Mouse (Mus musculus) small intestine, adult 2 months (tissue): ENCODE measurements around the gene Pou2f2. TPM values are rescaled to one million over a fixed set of nuclear protein-coding genes. Genes with fewer than 3 reads are reported as not detected.

Experiments
- H3K27ac ChIP-seq: fragments of 200-500 bp; 2 replicates; pipeline ENCODE4 v1.5.1; 2012; ENCODE audit warnings: low read depth, low read length, control low read depth, inconsistent platforms; ENCODE audit not compliant: insufficient read depth
- H3K27me3 ChIP-seq: fragments of 200-500 bp; 2 replicates; pipeline ENCODE4 v1.6.1; 2012; ENCODE audit warnings: mild to moderate bottlenecking, moderate library complexity, low read length, inconsistent platforms; ENCODE audit not compliant: control insufficient read depth, insufficient read depth
- H3K36me3 ChIP-seq: fragments of 200-500 bp; 2 replicates; pipeline ENCODE4 v1.6.1; 2012; ENCODE audit warnings: mild to moderate bottlenecking, low read length, control low read depth, inconsistent platforms; ENCODE audit not compliant: control insufficient read depth, insufficient read depth
- H3K4me1 ChIP-seq: fragments of 200-500 bp; 2 replicates; pipeline ENCODE4 v1.6.1; 2012; ENCODE audit warnings: low read length, inconsistent platforms, mixed read lengths; ENCODE audit not compliant: control insufficient read depth, insufficient read depth, insufficient read length
- H3K4me3 ChIP-seq: fragments of 200-500 bp; 2 replicates; pipeline ENCODE4 v1.5.1; 2012; ENCODE audit warnings: low read depth, mild to moderate bottlenecking, control low read depth, inconsistent platforms, low read length, moderate library complexity
- CTCF ChIP-seq: fragments of 200-500 bp; IDR thresholded peaks from 2 replicates; pipeline ENCODE4 v1.5.1; 2012; ENCODE audit warnings: low read depth, mild to moderate bottlenecking, control low read depth, inconsistent platforms, low read length, moderate library complexity, mixed read lengths; ENCODE audit not compliant: insufficient replicate concordance, insufficient read length; ENCODE audit errors: extremely low read depth
- POLR2A ChIP-seq: fragments of 200-500 bp; IDR thresholded peaks from 2 replicates; pipeline ENCODE4 v1.6.1; 2012; ENCODE audit warnings: low read depth, mild to moderate bottlenecking, control low read depth, inconsistent platforms, low read length, moderate library complexity
- WGBS: fragments of 180-500 bp; shearing (Covaris S2); methylation state at CpG from one replicate; pipeline ENCODE4 v1.1.7; 2018; 5-methylcytosine and 5-hydroxymethylcytosine counted together
- polyA plus RNA-seq: library from polyadenylated mRNA; depleted of rRNA; stranded (reverse); fragments of >200 nt; gene quantifications from 2 replicates; pipeline ENCODE4 v1.2.3, GENCODE M21; 2012

Gene Pou2f2
- polyA plus RNA-seq, 1 experiment: 6.9 TPM

DNA sequence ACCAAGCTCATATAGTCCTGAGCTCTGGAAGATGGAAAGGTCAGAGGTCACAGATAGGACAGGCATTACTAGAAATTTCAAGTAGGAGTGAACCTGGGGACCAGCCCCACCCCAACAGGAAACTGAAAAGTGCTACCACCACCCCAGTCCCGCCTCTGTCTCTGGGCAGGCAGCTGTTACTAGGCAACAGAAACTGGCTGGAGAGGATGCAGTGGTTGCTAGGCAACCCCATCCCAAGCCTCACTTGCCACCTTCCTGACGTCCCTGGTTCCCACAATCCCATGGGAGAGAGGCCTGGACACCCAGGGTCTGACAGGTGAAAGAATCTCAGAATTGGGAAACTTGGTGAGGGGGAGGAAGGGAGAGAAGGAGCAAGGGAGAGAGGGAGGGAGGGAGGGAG lies 110.8 kb downstream of the Pou2f2 start:
- no peaks in the 10 kb centered on the region for H3K36me3 ChIP-seq
- H3K27ac ChIP-seq: no peak overlapping the region
- 0 out of 2 replicates have a peak, but pooled peaks cover 2% of the 10 kb centered on the region for H3K27me3 ChIP-seq
- TF ChIP-seq POLR2A (no peak), CTCF (no peak)
- WGBS: 64% methylated on average over 2 of the region's 2 CpGs
- no peak overlapping the region for H3K4me3 ChIP-seq
- peaks cover 2% of the 10 kb centered on the region; the same call in 1 of the 2 replicates for H3K4me1 ChIP-seq

DNA sequence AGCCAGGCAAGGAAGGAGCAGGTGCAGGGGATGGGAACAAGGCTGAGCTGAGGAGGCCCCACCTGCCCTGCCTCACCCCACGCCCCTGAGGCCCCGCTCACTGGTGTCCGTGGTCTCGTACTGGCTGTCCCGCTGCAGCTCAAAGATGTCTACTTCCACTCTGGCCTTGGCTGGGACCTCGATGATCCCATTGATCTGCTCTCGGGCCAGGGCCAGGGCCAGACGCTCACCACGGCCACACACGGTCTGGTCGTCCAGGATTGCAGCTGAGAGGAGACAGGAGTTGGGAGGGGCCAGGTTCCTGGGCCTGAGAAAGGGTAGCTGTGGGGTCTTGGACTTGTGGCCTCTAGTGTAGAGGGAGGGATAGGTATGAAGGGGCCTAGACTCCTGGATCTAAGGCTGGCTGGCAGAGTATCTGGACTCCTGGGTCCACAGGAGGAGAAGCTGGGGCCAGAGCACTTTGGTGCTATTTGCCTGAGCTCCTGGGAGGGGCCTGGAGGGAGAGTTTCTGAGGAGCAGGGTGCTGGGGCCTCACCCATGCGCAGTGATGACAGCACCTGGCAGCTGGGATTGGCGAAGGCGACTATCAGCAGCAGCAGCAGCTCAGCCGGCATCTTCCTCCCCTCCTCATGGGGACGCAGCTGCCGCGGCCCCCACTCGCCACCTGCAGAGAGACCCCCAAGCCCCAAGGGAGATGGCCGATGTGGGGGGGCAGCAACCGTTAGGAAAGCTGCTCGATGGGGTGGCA lies 111.4 kb downstream of the Pou2f2 start:
- no peaks in the 10 kb centered on the region for H3K36me3 ChIP-seq
- H3K4me1 ChIP-seq: peaks cover 2% of the 10 kb centered on the region; the same call in 1 of the 2 replicates
- no peak overlapping the region for H3K4me3 ChIP-seq
- no peak overlapping the region for H3K27ac ChIP-seq
- TF ChIP-seq CTCF (no peak), POLR2A (no peak)
- WGBS: 81% methylated on average over 22 of the region's 22 CpGs
- 0 out of 2 replicates have a peak, but pooled peaks cover 2% of the 10 kb centered on the region for H3K27me3 ChIP-seq

DNA sequence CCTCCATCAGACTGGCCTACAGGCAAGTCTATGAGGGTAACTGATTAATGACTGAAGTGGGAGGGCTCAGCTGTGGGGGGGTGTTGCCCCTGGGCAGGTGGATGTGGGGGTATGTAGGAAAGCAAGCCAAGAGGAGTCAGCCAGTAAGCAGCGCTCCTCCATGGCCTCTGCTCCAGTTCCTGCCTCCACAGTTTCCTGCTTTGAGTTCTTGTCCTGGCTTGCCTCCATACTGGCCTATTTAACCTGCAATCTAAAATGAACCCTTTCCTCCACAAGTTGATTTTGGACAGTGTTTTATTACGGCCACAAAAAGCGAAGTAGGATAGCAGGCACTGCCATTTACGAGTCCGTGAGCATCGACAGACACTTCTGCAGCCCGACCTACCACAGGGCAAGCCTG lies 112.2 kb downstream of the Pou2f2 start:
- TF ChIP-seq CTCF (no peak), POLR2A (no peak)
- H3K27ac ChIP-seq: no peak overlapping the region
- H3K4me1 ChIP-seq: no peaks in the 10 kb centered on the region
- H3K36me3 ChIP-seq: no peaks in the 10 kb centered on the region
- 0 out of 2 replicates have a peak, but pooled peaks cover 1% of the 10 kb centered on the region for H3K27me3 ChIP-seq
- H3K4me3 ChIP-seq: no peak overlapping the region
- WGBS: 82% methylated on average over 7 of the region's 7 CpGs

DNA sequence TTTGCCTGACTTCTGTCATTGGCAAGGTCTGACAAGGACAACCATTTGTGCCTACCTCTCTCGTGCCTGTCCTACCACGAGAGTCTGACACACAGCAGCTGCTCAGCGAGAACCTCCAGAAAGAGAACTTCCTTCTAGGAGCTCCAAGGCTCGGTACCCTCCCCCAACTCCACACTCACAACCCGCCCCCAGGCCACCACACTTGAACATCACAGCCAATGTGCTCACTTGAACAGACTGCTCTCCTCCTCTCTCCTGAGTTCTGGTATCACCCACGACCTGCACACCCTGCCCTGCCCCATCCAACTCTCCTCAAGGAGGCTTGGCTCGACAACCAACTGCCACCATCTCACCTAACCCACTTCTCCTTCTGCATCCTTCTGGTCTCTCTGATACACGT lies 115.6 kb downstream of the Pou2f2 start:
- WGBS: 75% methylated on average over 8 of the region's 8 CpGs
- no peak overlapping the region for H3K4me3 ChIP-seq
- TF ChIP-seq POLR2A: no peak
- TF ChIP-seq CTCF: no peak

DNA sequence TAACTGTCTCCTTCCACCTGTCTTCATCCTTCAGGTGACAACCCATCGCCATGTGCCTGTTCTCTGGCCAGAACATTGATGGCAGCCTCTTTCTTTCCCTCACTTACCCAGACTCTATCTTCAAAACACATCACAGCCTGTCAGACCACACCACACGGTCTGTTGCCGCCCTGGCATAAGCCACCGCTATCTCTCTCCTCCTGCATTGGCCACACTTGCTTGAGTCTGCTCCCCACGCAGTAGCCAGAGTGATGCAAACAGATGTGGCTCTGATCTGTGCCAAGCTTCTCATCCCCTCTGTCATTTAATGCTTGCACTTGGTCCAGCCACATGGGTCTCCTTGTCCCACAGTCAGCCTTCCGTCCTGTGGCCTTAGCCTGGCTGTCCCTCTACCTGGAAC lies 116.2 kb downstream of the Pou2f2 start:
- Histone ChIP-seq H3K36me3 (no peaks in the 10 kb centered on the region), H3K4me3 (no peak overlapping the region), H3K27ac (no peak overlapping the region), H3K27me3 (no peaks in the 10 kb centered on the region), H3K4me1 (no peaks in the 10 kb centered on the region)
- TF ChIP-seq CTCF (no peak), POLR2A (no peak)
- 91% methylated on average over 6 of the region's 6 CpGs for WGBS

More for the DNA sequence above, 115.6 kb downstream of the Pou2f2 start:
- Histone ChIP-seq H3K27me3 (no peaks in the 10 kb centered on the region), H3K4me1 (no peaks in the 10 kb centered on the region), H3K36me3 (no peaks in the 10 kb centered on the region), H3K27ac (no peak overlapping the region)

DNA sequence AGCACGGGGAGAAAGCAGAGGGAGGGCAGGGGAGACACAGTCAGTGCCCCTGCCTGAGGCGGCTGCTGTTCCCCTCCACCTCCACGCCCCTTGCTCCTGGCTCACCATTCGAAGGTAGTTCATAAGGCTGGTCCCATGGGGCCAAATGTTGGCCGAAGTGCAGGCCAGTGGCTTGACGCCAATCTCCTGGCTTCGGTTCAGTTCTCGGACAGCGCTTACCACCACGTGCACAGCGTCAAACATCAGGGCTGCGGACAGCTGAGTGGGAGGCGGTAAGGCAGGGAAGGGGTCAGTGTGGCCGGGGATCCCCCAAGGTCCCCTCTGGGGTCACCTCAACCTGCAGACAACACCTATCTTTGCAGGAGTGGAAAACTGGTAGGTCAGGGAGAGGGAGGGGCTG lies 120.7 kb downstream of the Pou2f2 start:
- 91% methylated on average over 14 of the region's 14 CpGs for WGBS
- TF ChIP-seq POLR2A (no peak), CTCF (no peak)
- Histone ChIP-seq H3K27ac (no peak overlapping the region), H3K4me1 (no peaks in the 10 kb centered on the region; the same call in 1 of the 2 replicates), H3K36me3 (no peaks in the 10 kb centered on the region), H3K4me3 (no peak overlapping the region), H3K27me3 (no peaks in the 10 kb centered on the region)

DNA sequence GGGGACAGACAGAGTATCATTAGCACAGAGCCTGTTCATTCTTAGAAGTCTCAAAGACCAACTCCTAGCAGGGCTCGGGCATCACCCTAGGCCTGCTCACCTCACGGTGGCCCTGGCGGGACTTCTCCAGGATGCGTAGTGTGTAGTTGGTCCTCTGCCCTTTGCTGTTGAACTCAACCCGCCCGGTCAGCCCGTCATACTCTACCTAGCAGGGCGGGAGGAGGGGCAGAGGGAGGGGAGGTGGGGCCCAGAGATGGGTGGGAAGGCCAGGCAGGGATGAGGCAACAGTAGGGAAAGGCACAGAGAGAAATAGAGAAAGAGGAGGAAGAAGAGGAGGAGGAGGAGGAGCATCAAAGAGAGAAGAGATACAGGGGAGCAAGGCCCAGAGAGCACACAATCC lies 121.1 kb downstream of the Pou2f2 start:
- no peaks in the 10 kb centered on the region for H3K36me3 ChIP-seq
- TF ChIP-seq CTCF (no peak), POLR2A (no peak)
- WGBS: 83% methylated on average over 8 of the region's 8 CpGs

More for the DNA sequence above, 121.1 kb downstream of the Pou2f2 start:
- Histone ChIP-seq H3K27me3 (no peaks in the 10 kb centered on the region), H3K4me1 (no peaks in the 10 kb centered on the region; the same call in 1 of the 2 replicates), H3K27ac (no peak overlapping the region), H3K4me3 (no peak overlapping the region)
